ENCODE assay signal across 16 mouse cellular contexts in the genomic region with DNA sequence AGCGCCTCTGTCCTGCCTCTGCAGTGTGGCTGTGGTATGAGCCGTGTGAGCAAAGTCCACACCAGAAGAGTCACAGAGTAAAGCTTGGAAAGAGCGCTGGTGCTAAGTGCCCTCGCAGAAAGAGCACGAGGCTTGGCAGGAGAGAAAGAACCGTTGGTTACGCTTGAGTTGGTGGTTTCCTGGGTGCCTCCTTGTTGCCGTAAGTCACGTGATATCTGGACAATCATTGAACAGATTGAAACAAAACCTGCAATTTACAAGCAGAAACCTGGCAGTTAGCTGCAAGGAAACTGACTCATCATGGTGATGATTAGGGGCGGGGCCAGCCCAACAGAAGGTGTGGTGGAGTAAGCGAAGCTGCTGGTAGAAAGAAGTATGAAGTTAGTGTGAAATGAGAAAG.
DNase-seq lines count a peak whose midpoint lies in the region; ATAC-seq and TF ChIP-seq lines count a peak whose summit lies in the region.
"Had no signal": no experiment of that assay in that cellular context is flagged by ENCODE, and none has a peak within 500 bp of the region (broad histone marks: within the 10 kb centered on the region; RNA-seq: fewer than 3 reads in every experiment).

No protein-coding gene starts in this region.

- no peaks in the 10 kb centered on the region for H3K4me1 ChIP-seq in liver, adult 2 months (ENCODE audit: control insufficient read depth, insufficient read depth, low read length)
- no peaks in the 10 kb centered on the region for H3K4me1 ChIP-seq in liver, embryonic 11.5 days (replicated peaks; ENCODE audit: control insufficient read depth, insufficient read depth, low read length)
- H3K4me1 ChIP-seq in small intestine, adult 2 months (ENCODE audit: control insufficient read depth, insufficient read depth, insufficient read length, low read length): peaks cover 23% of the 10 kb centered on the region; the same call in 1 of the 2 replicates
- H3K4me1 ChIP-seq in forebrain, embryonic 12.5 days: peaks cover 11% of the 10 kb centered on the region
- H3K4me1 ChIP-seq: embryonic facial prominence, embryonic 15.5 days; liver, embryonic 12.5 days had no signal

- intact Hi-C loops in left cerebral cortex, postnatal 14 days (cut with DNase I): loop anchor here (10.0 kb wide), 2 partner anchors 292 to 352 kb away; no protein-coding TSS in a partner anchor

- H3K4me2 ChIP-seq in liver, embryonic 11.5 days: no peak overlapping the region
- no peak overlapping the region for H3K4me2 ChIP-seq in forebrain, embryonic 12.5 days
- H3K4me2 ChIP-seq: embryonic facial prominence, embryonic 15.5 days; heart, embryonic 13.5 days; hindbrain, embryonic 13.5 days; liver, embryonic 12.5 days had no signal

- TF ChIP-seq CTCF in liver, adult 2 months (IDR thresholded peaks at IDR 0.05; ENCODE audit: low read depth, low read length): no peak
- TF ChIP-seq CTCF in small intestine, adult 2 months (IDR thresholded peaks at IDR 0.05; ENCODE audit: extremely low read depth, insufficient read length, insufficient replicate concordance, low read depth, low read length): no peak

- H3K36me3 ChIP-seq in liver, adult 2 months (ENCODE audit: control insufficient read depth, insufficient read depth, low read length): no peaks in the 10 kb centered on the region
- no peaks in the 10 kb centered on the region for H3K36me3 ChIP-seq in liver, embryonic 11.5 days (ENCODE audit: control insufficient read depth, insufficient read depth, low read length)
- H3K36me3 ChIP-seq in small intestine, adult 2 months (ENCODE audit: control insufficient read depth, insufficient read depth, low read length): no peaks in the 10 kb centered on the region
- H3K36me3 ChIP-seq in forebrain, embryonic 12.5 days (replicated peaks): no peaks in the 10 kb centered on the region
- H3K36me3 ChIP-seq: embryonic facial prominence, embryonic 15.5 days; G1E; heart, embryonic 13.5 days; hindbrain, embryonic 13.5 days; liver, embryonic 12.5 days had no signal

- H3K27me3 ChIP-seq in liver, adult 2 months (ENCODE audit: control insufficient read depth, insufficient read depth, low read length): no peaks in the 10 kb centered on the region
- no peaks in the 10 kb centered on the region for H3K27me3 ChIP-seq in liver, embryonic 11.5 days (replicated peaks; ENCODE audit: control insufficient read depth, insufficient read depth, low read length)
- no peaks in the 10 kb centered on the region for H3K27me3 ChIP-seq in small intestine, adult 2 months (ENCODE audit: control insufficient read depth, insufficient read depth, low read length)
- H3K27me3 ChIP-seq in forebrain, embryonic 12.5 days: no peaks in the 10 kb centered on the region
- H3K27me3 ChIP-seq: embryonic facial prominence, embryonic 15.5 days; heart, embryonic 13.5 days; hindbrain, embryonic 13.5 days; liver, embryonic 12.5 days had no signal

- ATAC-seq in liver, embryonic 11.5 days (replicated peaks; ENCODE audit: low FRiP score): no peak
- ATAC-seq in forebrain, embryonic 12.5 days (ENCODE audit: low FRiP score): no peak
- ATAC-seq: liver, embryonic 12.5 days had no signal

- DNase-seq in liver, adult 2 months (ENCODE audit: extremely low read depth, low read depth, low spot score): peak; percentile 42
- no peak for DNase-seq in liver, embryonic 11.5 days (ENCODE audit: low spot score)
- DNase-seq in R1 (ENCODE audit: low read depth, low spot score): peak; percentile 25
- DNase-seq in kidney, adult 8-10 months: peak; percentile 83 to 91
- DNase-seq in urinary bladder, adult 2 months (ENCODE audit: low spot score): no peak
- DNase-seq in left cerebral cortex, postnatal 14 days (ENCODE audit: low spot score in 2 of 2): no peak
- DNase-seq: cerebellum, adult 2 months; thymus, postnatal 14 days had no signal

- TF ChIP-seq POLR2A in liver, adult 2 months (IDR thresholded peaks at IDR 0.05; ENCODE audit: extremely low read depth, insufficient read depth, low read length): no peak
- TF ChIP-seq POLR2A in small intestine, adult 2 months (IDR thresholded peaks at IDR 0.05; ENCODE audit: low read depth, low read length): no peak

- H3K79me2 ChIP-seq in liver, adult 2 months (ENCODE audit: control insufficient read depth, insufficient read depth, low read length): no peaks in the 10 kb centered on the region

- no peaks in the 10 kb centered on the region for H3K9me3 ChIP-seq in liver, embryonic 11.5 days (ENCODE audit: control insufficient read depth, low read length)
- no peaks in the 10 kb centered on the region for H3K9me3 ChIP-seq in forebrain, embryonic 12.5 days
- H3K9me3 ChIP-seq: embryonic facial prominence, embryonic 15.5 days; G1E; heart, embryonic 13.5 days; hindbrain, embryonic 13.5 days; liver, embryonic 12.5 days had no signal

- no peak overlapping the region for H3K4me3 ChIP-seq in liver, adult 2 months (ENCODE audit: insufficient read depth, low read depth, low read length)
- no peak overlapping the region for H3K4me3 ChIP-seq in liver, embryonic 11.5 days (ENCODE audit: low read depth, low read length)
- H3K4me3 ChIP-seq in small intestine, adult 2 months (ENCODE audit: low read depth, low read length): peak overlapping the region; percentile 21
- no peak overlapping the region for H3K4me3 ChIP-seq in forebrain, embryonic 12.5 days (replicated peaks)
- H3K4me3 ChIP-seq: embryonic facial prominence, embryonic 15.5 days; heart, embryonic 13.5 days; hindbrain, embryonic 13.5 days; liver, embryonic 12.5 days; myocyte had no signal

- WGBS in liver, adult 2 months: 75% methylated on average over 11 of the region's 11 CpGs
- WGBS in liver, embryonic 11.5 days: 72% methylated on average over 11 of the region's 11 CpGs
- 21% methylated on average over 11 of the region's 11 CpGs for WGBS in small intestine, adult 2 months
- WGBS in forebrain, embryonic 12.5 days: 83% methylated on average over 11 of the region's 11 CpGs

- no peak overlapping the region for H3K27ac ChIP-seq in liver, adult 2 months (replicated peaks; ENCODE audit: insufficient read depth, low read depth, low read length)
- no peak overlapping the region for H3K27ac ChIP-seq in liver, embryonic 11.5 days (ENCODE audit: low read depth, low read length)
- H3K27ac ChIP-seq in small intestine, adult 2 months (ENCODE audit: insufficient read depth, low read depth, low read length): peak overlapping the region; percentile 48
- no peak overlapping the region for H3K27ac ChIP-seq in forebrain, embryonic 12.5 days
- H3K27ac ChIP-seq: embryonic facial prominence, embryonic 15.5 days; heart, embryonic 13.5 days; hindbrain, embryonic 13.5 days; liver, embryonic 12.5 days had no signal

- no peak overlapping the region for H3K9ac ChIP-seq in liver, adult 2 months (ENCODE audit: low read depth, low read length)
- H3K9ac ChIP-seq in liver, embryonic 11.5 days (ENCODE audit: low read depth, low read length): no peak overlapping the region
- no peak overlapping the region for H3K9ac ChIP-seq in forebrain, embryonic 12.5 days
- H3K9ac ChIP-seq: embryonic facial prominence, embryonic 15.5 days; heart, embryonic 13.5 days; hindbrain, embryonic 13.5 days; liver, embryonic 12.5 days had no signal

Comparison
In these comparisons a context has a peak if more than half of its experiments do, and no peak if none do; other contexts are left out.
1. DNase-seq: peak in liver, adult 2 months (single experiment), R1 (single experiment) and kidney, adult 8-10 months (2 of 2); none in liver, embryonic 11.5 days (single experiment), urinary bladder, adult 2 months (single experiment) and left cerebral cortex, postnatal 14 days (0 of 2).